Mouse (Mus musculus) heart, embryonic 11.5 days (tissue): ENCODE data around the gene Plg. TPM values are rescaled to one million over a fixed set of nuclear protein-coding genes. Genes with fewer than 3 reads are reported as not detected.

Experiments
- ATAC-seq: fragments of 200-750 bp; cut with Nextera tagmentation; replicated peaks from 2 replicates; pipeline ENCODE4 v1.8.0; 2017; ENCODE audit warnings: moderate library complexity; ENCODE audit not compliant: insufficient number of reproducible peaks, low FRiP score, low TSS enrichment
- H3K27ac ChIP-seq: fragments of 300-500 bp; sonication (generic); 2 replicates; pipeline ENCODE4 v1.5.1; 2014; ENCODE audit warnings: mild to moderate bottlenecking, low read depth, low read length
- H3K27me3 ChIP-seq: fragments of 300-500 bp; sonication (generic); 2 replicates; pipeline ENCODE4 v1.6.1; 2014; ENCODE audit warnings: mild to moderate bottlenecking, low read length, mixed read lengths; ENCODE audit not compliant: control insufficient read depth, insufficient read depth
- H3K36me3 ChIP-seq: fragments of 300-500 bp; sonication (generic); 2 replicates; pipeline ENCODE4 v1.6.1; 2014; ENCODE audit warnings: mild to moderate bottlenecking, low read length, moderate library complexity, mixed read lengths; ENCODE audit not compliant: control insufficient read depth, insufficient read depth
- H3K4me1 ChIP-seq: fragments of 300-500 bp; sonication (generic); 2 replicates; pipeline ENCODE4 v1.6.1; 2014; ENCODE audit warnings: low read length; ENCODE audit not compliant: control insufficient read depth, insufficient read depth
- H3K4me2 ChIP-seq: fragments of 300-500 bp; sonication (generic); 2 replicates; pipeline ENCODE4 v1.6.1; 2014; ENCODE audit warnings: mild to moderate bottlenecking, moderate library complexity
- H3K4me3 ChIP-seq: fragments of 300-500 bp; sonication (generic); 2 replicates; pipeline ENCODE4 v1.5.1; 2014; ENCODE audit warnings: low read depth, low read length
- H3K9ac ChIP-seq: fragments of 300-500 bp; sonication (generic); 2 replicates; pipeline ENCODE4 v1.6.1; 2014; ENCODE audit warnings: mild to moderate bottlenecking, low read depth, low read length, moderate library complexity
- H3K9me3 ChIP-seq: fragments of 300-500 bp; sonication (generic); replicated peaks from 2 replicates; pipeline ENCODE4 v1.6.1; 2016; ENCODE audit warnings: low read length; ENCODE audit not compliant: control insufficient read depth
- WGBS: fragments of 180-500 bp; shearing (Covaris S2); extraction: QIAGEN DNeasy Blood & Tissue Kit; methylation state at CpG from one replicate; pipeline ENCODE4 v1.1.7; 2014; ENCODE audit not compliant: insufficient replicate concordance; 5-methylcytosine and 5-hydroxymethylcytosine counted together
- polyA plus RNA-seq: library from polyadenylated mRNA; unstranded; fragments of >200 nt; fragmentation: Nextera tagmentation; extraction: Ambion mirVana; gene quantifications from 2 replicates; pipeline ENCODE4 v1.2.1, GENCODE M21; 2014

Plg gene
- polyA plus RNA-seq, 1 experiment from 2014 or later = 3.0 TPM

- Histone ChIP-seq H3K4me2 (no peak overlapping the region), H3K9ac (no peak overlapping the region), H3K4me1 (peaks cover 6% of the 10 kb centered on the region; the same call in 1 of the 2 replicates), H3K9me3 (no peaks in the 10 kb centered on the region), H3K36me3 (no peaks in the 10 kb centered on the region), H3K4me3 (no peak overlapping the region), H3K27ac (no peak overlapping the region), H3K27me3 (no peaks in the 10 kb centered on the region)
- no peak for ATAC-seq
- WGBS = 71% methylated on average over 11 of the region's 11 CpGs
Observed at GRCm38 (mm10) chr17:12452862-12453531, 74.6 kb downstream of the Plg start.

GRCm38 (mm10) chr17:12453691-12454090 is 75.3 kb downstream of the Plg start:
- no peaks in the 10 kb centered on the region for H3K27me3 ChIP-seq
- H3K36me3 ChIP-seq = no peaks in the 10 kb centered on the region

GRCm38 (mm10) chr17:12455143-12455790 is 76.9 kb downstream of the Plg start:
- ATAC-seq = no peak
- Histone ChIP-seq H3K9ac (no peak overlapping the region), H3K27me3 (no peaks in the 10 kb centered on the region), H3K27ac (no peak overlapping the region), H3K4me2 (no peak overlapping the region), H3K36me3 (no peaks in the 10 kb centered on the region), H3K4me3 (no peak overlapping the region), H3K4me1 (peaks cover 9% of the 10 kb centered on the region; the same call in 1 of the 2 replicates), H3K9me3 (no peaks in the 10 kb centered on the region)
- 74% methylated on average over 5 of the region's 5 CpGs for WGBS

More at GRCm38 (mm10) chr17:12453691-12454090, 75.3 kb downstream of the Plg start:
- Histone ChIP-seq H3K9me3 (no peaks in the 10 kb centered on the region), H3K9ac (no peak overlapping the region), H3K4me2 (no peak overlapping the region), H3K27ac (no peak overlapping the region), H3K4me3 (no peak overlapping the region), H3K4me1 (peaks cover 8% of the 10 kb centered on the region; the same call in 1 of the 2 replicates)
- 60% methylated on average over 6 of the region's 6 CpGs for WGBS
- no peak for ATAC-seq

GRCm38 (mm10) chr17:12461168-12461567 is 82.8 kb downstream of the Plg start:
- no peaks in the 10 kb centered on the region; the same call in 1 of the 2 replicates for H3K9me3 ChIP-seq
- no peak overlapping the region for H3K4me2 ChIP-seq
- H3K9ac ChIP-seq = no peak overlapping the region
- no peak for ATAC-seq
- H3K36me3 ChIP-seq = no peaks in the 10 kb centered on the region
- H3K4me1 ChIP-seq = 0 out of 2 replicates have a peak, but pooled peaks cover 3% of the 10 kb centered on the region
- H3K27me3 ChIP-seq = no peaks in the 10 kb centered on the region
- H3K27ac ChIP-seq = no peak overlapping the region
- no peak overlapping the region for H3K4me3 ChIP-seq

- Histone ChIP-seq H3K4me2 (no peak overlapping the region), H3K9ac (no peak overlapping the region), H3K27ac (no peak overlapping the region), H3K4me3 (no peak overlapping the region), H3K36me3 (no peaks in the 10 kb centered on the region), H3K9me3 (no peaks in the 10 kb centered on the region), H3K27me3 (no peaks in the 10 kb centered on the region), H3K4me1 (no peaks in the 10 kb centered on the region)
- ATAC-seq = no peak
- 65% methylated on average over 4 of the region's 4 CpGs for WGBS
Observed at GRCm38 (mm10) chr17:12466501-12467000, 88.1 kb downstream of the Plg start.

GRCm38 (mm10) chr17:12467642-12468041 is 89.2 kb downstream of the Plg start:
- WGBS = 46% methylated on average over 3 of the region's 3 CpGs
- Histone ChIP-seq H3K4me3 (no peak overlapping the region), H3K36me3 (no peaks in the 10 kb centered on the region), H3K9me3 (no peaks in the 10 kb centered on the region), H3K4me1 (no peaks in the 10 kb centered on the region), H3K27me3 (no peaks in the 10 kb centered on the region), H3K27ac (no peak overlapping the region), H3K4me2 (no peak overlapping the region), H3K9ac (no peak overlapping the region)
- no peak for ATAC-seq

GRCm38 (mm10) chr17:12468745-12469144 is 90.3 kb downstream of the Plg start:
- no peaks in the 10 kb centered on the region for H3K36me3 ChIP-seq
- H3K27ac ChIP-seq = no peak overlapping the region
- 69% methylated on average over 5 of the region's 5 CpGs for WGBS
- H3K27me3 ChIP-seq = no peaks in the 10 kb centered on the region
- H3K4me1 ChIP-seq = no peaks in the 10 kb centered on the region
- H3K4me2 ChIP-seq = no peak overlapping the region
- H3K4me3 ChIP-seq = no peak overlapping the region
- no peaks in the 10 kb centered on the region for H3K9me3 ChIP-seq
- ATAC-seq = no peak
- no peak overlapping the region for H3K9ac ChIP-seq
